Mouse (Mus musculus) adrenal gland, adult 2 months (tissue): ENCODE data around the gene Tomm40l. TPM values are rescaled to one million over a fixed set of nuclear protein-coding genes. Genes with fewer than 3 reads are reported as not detected.

Experiments used
- DNase-seq: peaks from one replicate; pipeline ENCODE4 v3.0.0; 2021
- long read RNA-seq: library from polyadenylated mRNA; stranded (forward); transcript quantifications from one replicate; pipeline ENCODE4 v2.0.0, GENCODE M21; 2021
- polyA plus RNA-seq: library from polyadenylated mRNA; depleted of rRNA; stranded (reverse); fragments of >200 nt; gene quantifications from 2 replicates; pipeline ENCODE4 v1.2.3, GENCODE M21; 2012; rRNA removed
- total RNA-seq, 2 experiments: library from RNA; stranded (reverse); gene quantifications; 2 replicates each; pipeline ENCODE4 v1.2.3; 2021

The Tomm40l gene
- 10 to 100 TPM; 34.4 to 63.1 TPM for total RNA-seq
- 37.2 and 45.3 TPM in 2 replicates for polyA plus RNA-seq
- long read RNA-seq, full-length matches to known transcripts = 33 of 48 reads
- long read RNA-seq, partial matches to known transcripts = 7 of 48 reads
- long read RNA-seq, other reads (novel, unspliced or antisense) = 8 of 48 reads

DNA sequence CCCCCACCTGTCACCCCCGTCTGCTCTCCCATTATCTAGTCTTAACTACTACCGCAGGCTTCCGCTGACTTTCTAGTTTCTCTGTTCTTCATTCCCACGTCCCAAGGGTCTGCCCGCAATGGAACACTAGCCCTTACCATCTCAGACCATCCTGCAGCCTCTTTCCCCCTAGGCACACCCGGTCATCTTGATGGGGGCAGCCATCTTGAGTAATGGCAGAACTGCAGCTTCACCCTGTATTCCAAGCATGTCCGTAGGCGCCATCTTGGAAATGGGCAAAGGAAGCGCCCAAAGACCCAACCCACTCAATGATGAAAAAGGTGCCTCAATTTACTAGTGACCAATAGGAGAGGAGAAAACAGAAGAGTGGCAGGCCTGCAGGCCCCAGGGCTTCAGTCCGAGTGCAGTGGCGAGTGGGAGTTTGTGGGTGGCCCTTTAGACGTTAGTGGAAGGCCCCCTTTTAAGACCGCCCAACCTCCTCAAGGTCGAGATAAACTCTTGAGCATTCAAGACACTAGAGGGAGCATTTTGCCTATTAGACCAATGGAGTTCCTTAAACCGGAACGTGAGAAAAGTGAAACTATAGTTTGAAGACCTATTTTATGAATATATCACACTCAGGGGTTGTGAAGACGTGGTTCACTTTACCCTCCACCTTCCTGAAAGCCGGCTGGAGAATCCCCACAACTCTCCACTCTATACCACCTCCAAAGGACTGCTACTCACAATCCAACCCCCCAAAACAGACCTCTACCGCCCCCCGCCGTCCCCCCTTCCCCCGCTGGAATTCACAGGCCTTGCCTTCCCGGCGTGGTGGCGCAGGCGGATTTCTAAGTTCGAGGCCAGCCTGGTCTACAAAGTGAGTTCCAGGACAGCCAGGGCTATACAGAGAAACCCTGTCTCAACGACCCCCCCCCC, at the start of gene Tomm40l:
Gene Tomm40l, minus strand, starts transcription at position 277 of the 918 bp plus-strand sequence.
- DNase-seq = peak; percentile 96

GRCm38 (mm10) chr1:171272086-171272485, 49.8 kb upstream of the Tomm40l start:
- no peak for DNase-seq

DNA sequence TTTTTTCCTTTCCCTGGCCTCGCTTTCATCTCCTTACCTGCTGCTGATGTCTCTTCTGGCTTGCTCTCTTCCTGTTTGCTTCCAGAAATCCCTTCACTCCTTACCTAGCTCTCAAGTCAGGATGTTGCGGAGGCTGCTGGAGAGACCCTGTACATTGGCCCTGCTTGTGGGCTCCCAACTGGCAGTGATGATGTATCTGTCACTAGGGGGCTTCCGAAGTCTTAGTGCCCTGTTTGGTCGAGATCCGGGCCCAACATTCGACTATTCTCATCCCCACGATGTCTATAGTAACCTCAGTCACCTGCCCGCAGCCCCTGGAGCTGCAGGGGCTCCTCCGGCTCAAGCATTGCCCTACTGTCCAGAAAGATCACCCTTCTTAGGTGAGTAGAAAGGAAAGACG, 49.3 kb upstream of the Tomm40l start:
- no peak for DNase-seq

- DNase-seq = no peak
Measured at GRCm38 (mm10) chr1:171271196-171271595, 48.9 kb upstream of the Tomm40l start.

GRCm38 (mm10) chr1:171270573-171270900, 48.2 kb upstream of the Tomm40l start:
- DNase-seq = no peak

DNA sequence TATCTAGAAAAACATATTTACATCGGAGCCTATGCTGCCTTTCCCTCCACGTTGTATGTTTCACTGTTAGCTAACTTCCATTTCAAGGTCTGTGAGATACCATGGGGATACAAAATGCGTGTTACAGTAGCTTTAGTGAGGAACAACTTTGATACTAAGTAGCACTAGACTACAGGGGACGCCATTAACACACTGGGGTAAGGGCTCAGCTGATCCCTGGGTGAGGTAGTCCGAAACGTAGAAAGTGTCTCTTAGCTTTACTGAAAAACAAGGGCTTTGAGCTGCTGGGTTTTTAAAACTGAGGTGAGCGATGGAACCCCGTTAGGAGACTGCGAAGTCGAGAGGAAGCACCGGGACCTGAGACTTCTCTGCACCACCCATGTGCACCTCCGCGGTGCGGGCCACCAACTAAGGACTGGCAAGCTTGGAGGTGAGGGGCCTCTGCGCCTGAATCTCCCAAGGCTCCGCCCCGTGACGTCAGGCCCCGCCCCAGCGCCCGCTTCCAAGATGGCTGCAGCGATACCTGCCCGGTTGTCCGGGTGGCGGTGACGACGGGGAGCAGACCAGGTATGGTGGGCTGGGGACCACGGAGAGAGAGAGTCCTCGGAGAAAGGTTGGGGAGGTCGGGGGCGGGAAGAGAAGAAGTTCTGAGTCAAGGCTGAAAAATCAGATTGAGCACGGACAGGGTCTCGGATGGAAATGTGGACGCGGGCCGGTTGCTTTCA, 47.7 kb upstream of the Tomm40l start, which contains the start of gene B4galt3:
Gene B4galt3, plus strand, starts transcription at position 481 of the 725 bp plus-strand sequence.
- peak; percentile 97 for DNase-seq

DNA sequence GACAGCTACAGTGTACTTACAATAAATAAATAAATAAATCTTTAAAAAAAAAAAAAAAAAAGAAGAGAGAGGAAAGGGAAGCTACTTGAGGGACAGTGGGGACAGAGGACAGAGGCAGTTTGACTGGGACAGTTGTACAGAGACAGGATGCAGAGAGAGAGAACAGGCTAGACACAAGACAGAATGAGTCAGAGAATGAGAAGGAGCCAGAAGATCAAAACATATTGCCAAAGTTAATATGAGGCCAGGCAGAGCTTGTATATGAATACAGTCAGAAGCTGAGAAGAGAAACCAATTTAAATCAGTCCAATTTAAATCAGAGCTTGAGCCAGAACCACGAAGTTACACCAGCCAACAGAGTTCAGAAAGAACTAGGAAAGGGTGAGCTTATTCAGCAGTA, 46.0 kb upstream of the Tomm40l start:
- DNase-seq = no peak

- DNase-seq = no peak
Measured at GRCm38 (mm10) chr1:171265971-171266744, 43.8 kb upstream of the Tomm40l start.

GRCm38 (mm10) chr1:171263666-171264461, 41.5 kb upstream of the Tomm40l start:
- no peak for DNase-seq

GRCm38 (mm10) chr1:171263185-171263611, 40.9 kb upstream of the Tomm40l start:
- DNase-seq = peak; percentile 22

GRCm38 (mm10) chr1:171262594-171263130, 40.3 kb upstream of the Tomm40l start:
- DNase-seq = peak; percentile 75

GRCm38 (mm10) chr1:171260316-171260715, 38.0 kb upstream of the Tomm40l start:
- DNase-seq = peak; percentile 62

GRCm38 (mm10) chr1:171258921-171259320, 36.6 kb upstream of the Tomm40l start:
- DNase-seq = peak; percentile 7

GRCm38 (mm10) chr1:171257781-171258180, 35.5 kb upstream of the Tomm40l start:
- no peak for DNase-seq

DNA sequence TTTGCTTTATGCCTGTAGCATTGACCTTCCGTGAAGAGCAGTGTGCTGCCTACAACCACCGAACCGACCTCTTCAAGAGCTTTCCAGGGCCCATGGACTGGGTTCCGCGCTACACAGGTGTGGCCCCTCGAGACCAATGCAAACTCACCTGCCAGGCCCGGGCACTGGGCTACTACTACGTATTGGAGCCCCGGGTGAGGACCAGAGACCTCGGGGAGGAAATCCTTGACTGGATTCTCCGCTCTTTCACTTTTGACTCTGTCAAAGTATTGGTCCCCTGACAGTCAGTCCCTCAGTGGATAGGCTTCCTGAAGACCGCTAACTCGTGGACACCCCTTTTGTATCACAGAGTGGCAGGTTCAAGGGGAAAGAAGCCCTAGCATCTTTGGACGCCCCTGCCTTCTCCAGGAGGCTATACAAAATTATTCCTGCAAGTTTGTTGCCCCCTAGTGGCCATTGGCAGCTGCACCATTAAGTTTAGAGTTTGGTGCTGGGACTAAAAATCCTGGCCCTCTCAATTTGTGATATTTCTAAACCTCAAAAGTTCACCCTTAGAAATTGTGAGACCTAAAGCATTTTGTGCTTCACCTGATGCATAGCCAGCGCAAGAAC, 34.7 kb upstream of the Tomm40l start:
- peak; percentile 69 for DNase-seq

DNA sequence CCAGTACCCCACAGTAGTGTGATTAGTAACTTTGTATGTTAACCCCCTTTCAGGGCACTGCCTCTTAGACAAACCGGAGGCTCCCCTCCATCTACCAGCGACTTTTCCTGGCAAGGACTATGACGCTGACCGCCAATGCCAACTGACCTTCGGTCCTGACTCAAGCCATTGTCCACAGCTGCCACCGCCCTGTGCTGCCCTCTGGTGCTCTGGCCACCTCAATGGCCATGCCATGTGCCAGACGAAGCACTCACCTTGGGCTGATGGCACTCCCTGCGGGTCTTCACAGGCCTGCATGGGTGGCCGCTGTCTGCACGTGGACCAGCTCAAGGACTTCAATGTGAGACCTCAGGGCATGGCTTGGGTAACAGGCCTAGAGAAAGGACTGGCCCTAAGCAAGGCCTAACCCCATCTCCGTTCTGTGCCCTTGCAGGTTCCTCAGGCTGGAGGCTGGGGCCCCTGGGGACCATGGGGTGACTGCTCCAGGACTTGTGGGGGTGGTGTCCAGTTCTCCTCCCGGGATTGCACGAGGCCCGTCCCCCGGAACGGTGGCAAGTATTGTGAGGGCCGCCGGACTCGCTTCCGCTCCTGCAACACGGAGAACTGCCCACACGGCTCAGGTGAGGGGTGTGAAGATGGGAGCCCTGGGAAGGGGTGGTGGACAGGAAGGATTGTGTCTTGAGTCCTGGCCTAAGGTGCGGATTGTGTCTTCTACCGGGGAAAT, 33.9 kb upstream of the Tomm40l start:
- peak; percentile 84 for DNase-seq

GRCm38 (mm10) chr1:171252415-171252814, 30.1 kb upstream of the Tomm40l start:
- no peak for DNase-seq

- peak; percentile 38 for DNase-seq
Measured at GRCm38 (mm10) chr1:171251594-171252324, 29.4 kb upstream of the Tomm40l start.
